13 mouse cellular contexts compared by ENCODE assay signal in the genomic region with DNA sequence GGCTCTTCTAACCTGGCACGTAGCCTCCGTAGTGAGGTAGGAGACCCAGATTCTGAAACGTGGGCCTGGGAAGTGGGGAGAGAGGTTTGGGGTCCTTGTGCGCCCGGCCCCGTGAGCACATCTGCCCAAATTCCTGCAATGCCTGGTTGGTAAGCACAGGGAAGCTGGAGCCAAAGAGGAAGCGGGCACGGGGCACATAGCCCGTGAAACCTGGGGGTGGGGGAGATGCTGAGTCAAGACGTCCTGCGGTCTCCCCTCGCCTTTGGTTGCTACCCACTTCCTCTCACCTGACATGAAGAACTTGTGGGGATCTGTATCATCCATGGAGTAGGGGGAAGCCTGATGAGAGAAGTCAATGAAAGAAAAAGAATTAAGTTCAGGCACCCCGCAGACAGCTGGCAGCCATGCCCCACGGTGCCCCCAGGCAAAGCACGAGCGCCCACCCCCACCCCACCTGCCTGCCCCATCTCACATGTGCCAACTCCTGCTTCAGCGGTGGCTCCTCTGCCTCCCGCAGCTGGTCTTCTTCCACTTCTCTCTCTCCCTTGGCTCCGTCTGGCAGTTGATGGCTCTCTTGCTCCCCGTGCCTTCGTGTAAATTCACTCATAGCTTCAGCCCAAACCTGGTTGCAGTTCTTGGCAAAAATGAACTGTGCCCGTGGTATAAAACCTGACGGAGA. TPM values are rescaled to one million over a fixed set of nuclear protein-coding genes. Genes with fewer than 3 reads are reported as not detected.
A peak's percentile ranks its signal among the peaks of the same experiment; 100 is the strongest.
DNase-seq lines count a peak whose midpoint lies in the region; ATAC-seq lines count a peak whose summit lies in the region.
"Had no signal": no experiment of that assay in that cellular context is flagged by ENCODE, and none has a peak within 500 bp of the region (broad histone marks: within the 10 kb centered on the region; RNA-seq: fewer than 3 reads in every experiment).

No protein-coding gene starts in this region.

- H3K9me3 ChIP-seq in heart, embryonic 16.5 days (replicated peaks; ENCODE audit: control insufficient read depth, low read length), result no peaks in the 10 kb centered on the region
- no peaks in the 10 kb centered on the region for H3K9me3 ChIP-seq in hindbrain, embryonic 11.5 days (ENCODE audit: control insufficient read depth, low read length)
- no peaks in the 10 kb centered on the region for H3K9me3 ChIP-seq in neural tube, embryonic 12.5 days

- H3K27ac ChIP-seq in heart, embryonic 16.5 days (ENCODE audit: low read length), result no peak overlapping the region
- H3K27ac ChIP-seq in hindbrain, embryonic 11.5 days (ENCODE audit: low read depth, low read length), result no peak overlapping the region
- no peak overlapping the region for H3K27ac ChIP-seq in neural tube, embryonic 12.5 days

- intact Hi-C loops in heart, postnatal 25 days (cut with DNase I), result no loop called here

- no peak overlapping the region for H3K4me3 ChIP-seq in heart, embryonic 16.5 days (ENCODE audit: low read length)
- H3K4me3 ChIP-seq in hindbrain, embryonic 11.5 days (ENCODE audit: low read depth, low read length), result no peak overlapping the region
- H3K4me3 ChIP-seq in neural tube, embryonic 12.5 days, result no peak overlapping the region

- no peak; the same call in 1 of the 2 replicates for ATAC-seq in heart, embryonic 16.5 days (replicated peaks; ENCODE audit: extremely low read depth, insufficient read depth, low FRiP score)
- ATAC-seq in hindbrain, embryonic 11.5 days (ENCODE audit: low FRiP score), result no peak
- no peak for ATAC-seq in neural tube, embryonic 12.5 days (ENCODE audit: low FRiP score, low read depth)
- ATAC-seq in erythroblast, adult 5-6 weeks (replicated peaks; ENCODE audit: low FRiP score, poor library complexity, severe bottlenecking), result no peak

- peak overlapping the region; percentile 31; the same call in 1 of the 2 replicates for H3K4me2 ChIP-seq in heart, embryonic 16.5 days (ENCODE audit: low read depth, low read length)
- 0 out of 2 replicates have a peak overlapping the region, but pooled peaks have one; percentile 7 for H3K4me2 ChIP-seq in hindbrain, embryonic 11.5 days (replicated peaks; ENCODE audit: low read depth, low read length)
- H3K4me2 ChIP-seq in neural tube, embryonic 12.5 days (replicated peaks), result peak overlapping the region; percentile 27; the same call in 1 of the 2 replicates

- 35% methylated on average over 23 of the region's 23 CpGs for WGBS in heart, embryonic 16.5 days
- WGBS in hindbrain, embryonic 11.5 days, result 23% methylated on average over 23 of the region's 23 CpGs
- 20% methylated on average over 23 of the region's 23 CpGs for WGBS in neural tube, embryonic 12.5 days

- peaks cover 3% of the 10 kb centered on the region; the same call in 1 of the 2 replicates for H3K4me1 ChIP-seq in heart, embryonic 16.5 days (ENCODE audit: control insufficient read depth, insufficient read depth, low read length)
- peaks cover 9% of the 10 kb centered on the region; the same call in 1 of the 2 replicates for H3K4me1 ChIP-seq in hindbrain, embryonic 11.5 days (replicated peaks; ENCODE audit: control insufficient read depth, insufficient read depth, low read length)
- peaks cover 33% of the 10 kb centered on the region for H3K4me1 ChIP-seq in neural tube, embryonic 12.5 days

- H3K27me3 ChIP-seq in heart, embryonic 16.5 days (ENCODE audit: control insufficient read depth, insufficient read depth, low read length), result peaks cover 21% of the 10 kb centered on the region
- peaks cover 47% of the 10 kb centered on the region for H3K27me3 ChIP-seq in hindbrain, embryonic 11.5 days (ENCODE audit: control insufficient read depth, insufficient read depth, low read length)
- peaks cover 60% of the 10 kb centered on the region for H3K27me3 ChIP-seq in neural tube, embryonic 12.5 days (replicated peaks)
- H3K27me3 ChIP-seq: Patski had no signal

- DNase-seq in heart, postnatal 25 days (ENCODE audit: low spot score), result no peak
- DNase-seq in T-cell, adult 2 months (ENCODE audit: low spot score), result peak; percentile 82
- DNase-seq in hindbrain, embryonic 11.5 days (ENCODE audit: low spot score), result peak; percentile 24
- DNase-seq in urinary bladder, postnatal 25 days (ENCODE audit: low spot score), result no peak
- no peak for DNase-seq in cerebellum, adult 18-20 months
- DNase-seq: gastrocnemius, postnatal 36 days; right cerebral cortex, postnatal 4 days had no signal

- no peak overlapping the region for H3K9ac ChIP-seq in heart, embryonic 16.5 days (ENCODE audit: low read length)
- H3K9ac ChIP-seq in hindbrain, embryonic 11.5 days (ENCODE audit: low read depth, low read length), result no peak overlapping the region
- no peak overlapping the region for H3K9ac ChIP-seq in neural tube, embryonic 12.5 days

- H3K36me3 ChIP-seq in heart, embryonic 16.5 days (ENCODE audit: control insufficient read depth, insufficient read depth), result peaks cover 36% of the 10 kb centered on the region
- H3K36me3 ChIP-seq in hindbrain, embryonic 11.5 days (ENCODE audit: control insufficient read depth, insufficient read depth, low read length), result peaks cover 5% of the 10 kb centered on the region; the same call in 1 of the 2 replicates
- peaks cover 46% of the 10 kb centered on the region for H3K36me3 ChIP-seq in neural tube, embryonic 12.5 days

RNA-seq across cellular contexts. Expression of a gene that starts 1.3 kb away (rescaled TPM):
- polyA plus RNA-seq in heart, embryonic 16.5 days (2015; fragmentation: Nextera tagmentation; extraction: Ambion mirVana), result 0.21 and 0.31 TPM in 2 replicates
- not detected for total RNA-seq in heart, postnatal 25 days (2021)
- polyA plus RNA-seq in hindbrain, embryonic 11.5 days (2014; fragmentation: Nextera tagmentation; extraction: Ambion mirVana), result 0.26 and 0.70 TPM in 2 replicates
- polyA plus RNA-seq in neural tube, embryonic 12.5 days (2016; fragmentation: Nextera tagmentation; extraction: Ambion mirVana), result 0.34 TPM in 1 of 2 replicates, not detected in the other
- not detected in 2 replicates for total RNA-seq in erythroblast, adult 5-6 weeks (2015; ENCODE audit: low replicate concordance)
- not detected in 2 replicates for total RNA-seq in erythroblast, adult 5-6 weeks (2017; ENCODE audit: low replicate concordance)
- total RNA-seq: gastrocnemius, postnatal 36 days had no signal

RNA-seq across cellular contexts. Expression of a gene that starts 14.1 kb away (rescaled TPM):
- polyA plus RNA-seq in heart, embryonic 16.5 days (2015; fragmentation: Nextera tagmentation; extraction: Ambion mirVana), result 1.6 and 4.9 TPM in 2 replicates
- 10 to 100 TPM; 33.1 to 34.4 TPM for total RNA-seq in heart, postnatal 25 days (2021)
- 9.1 and 10.1 TPM in 2 replicates for polyA plus RNA-seq in hindbrain, embryonic 11.5 days (2014; fragmentation: Nextera tagmentation; extraction: Ambion mirVana)
- polyA plus RNA-seq in neural tube, embryonic 12.5 days (2016; fragmentation: Nextera tagmentation; extraction: Ambion mirVana), result 14.9 and 15.4 TPM in 2 replicates
- 1.7 and 2.3 TPM in 2 replicates for total RNA-seq in erythroblast, adult 5-6 weeks (2015; ENCODE audit: low replicate concordance)
- 0.98 and 1.5 TPM in 2 replicates for total RNA-seq in erythroblast, adult 5-6 weeks (2017; ENCODE audit: low replicate concordance)

RNA-seq across cellular contexts. Expression of a gene that starts 26.8 kb away (rescaled TPM):
- 3.2 and 4.3 TPM in 2 replicates for polyA plus RNA-seq in heart, embryonic 16.5 days (2015; fragmentation: Nextera tagmentation; extraction: Ambion mirVana)
- under 1 TPM; 0.81 to 0.87 TPM for total RNA-seq in heart, postnatal 25 days (2021)
- polyA plus RNA-seq in hindbrain, embryonic 11.5 days (2014; fragmentation: Nextera tagmentation; extraction: Ambion mirVana), result 3.0 and 3.7 TPM in 2 replicates
- polyA plus RNA-seq in neural tube, embryonic 12.5 days (2016; fragmentation: Nextera tagmentation; extraction: Ambion mirVana), result 2.7 and 2.9 TPM in 2 replicates
- 2.1 and 2.3 TPM in 2 replicates for total RNA-seq in erythroblast, adult 5-6 weeks (2015; ENCODE audit: low replicate concordance)
- 0.43 and 7.9 TPM in 2 replicates for total RNA-seq in erythroblast, adult 5-6 weeks (2017; ENCODE audit: low replicate concordance)
- total RNA-seq: gastrocnemius, postnatal 36 days had no signal

RNA-seq across cellular contexts. Expression of a gene that starts 45.9 kb away (rescaled TPM):
- 12.4 and 17.2 TPM in 2 replicates for polyA plus RNA-seq in heart, embryonic 16.5 days (2015; fragmentation: Nextera tagmentation; extraction: Ambion mirVana)
- total RNA-seq in heart, postnatal 25 days (2021), result 10 to 100 TPM; 35.3 to 49.1 TPM
- 15.8 and 19.1 TPM in 2 replicates for polyA plus RNA-seq in hindbrain, embryonic 11.5 days (2014; fragmentation: Nextera tagmentation; extraction: Ambion mirVana)
- 52.7 and 53.3 TPM in 2 replicates for polyA plus RNA-seq in neural tube, embryonic 12.5 days (2016; fragmentation: Nextera tagmentation; extraction: Ambion mirVana)
- total RNA-seq in erythroblast, adult 5-6 weeks (2015; ENCODE audit: low replicate concordance), result 0.63 TPM in 1 of 2 replicates, not detected in the other
- total RNA-seq in erythroblast, adult 5-6 weeks (2017; ENCODE audit: low replicate concordance), result 0.17 TPM in 1 of 2 replicates, not detected in the other

RNA-seq across cellular contexts. Expression of a gene that starts 55.9 kb away (rescaled TPM):
- polyA plus RNA-seq in heart, embryonic 16.5 days (2015; fragmentation: Nextera tagmentation; extraction: Ambion mirVana), result 2.0 and 3.9 TPM in 2 replicates
- total RNA-seq in heart, postnatal 25 days (2021), result not detected
- not detected in 2 replicates for polyA plus RNA-seq in hindbrain, embryonic 11.5 days (2014; fragmentation: Nextera tagmentation; extraction: Ambion mirVana)
- 0.17 TPM in 1 of 2 replicates, not detected in the other for polyA plus RNA-seq in neural tube, embryonic 12.5 days (2016; fragmentation: Nextera tagmentation; extraction: Ambion mirVana)
- total RNA-seq in erythroblast, adult 5-6 weeks (2015; ENCODE audit: low replicate concordance), result not detected in 2 replicates
- not detected in 2 replicates for total RNA-seq in erythroblast, adult 5-6 weeks (2017; ENCODE audit: low replicate concordance)
- total RNA-seq: gastrocnemius, postnatal 36 days; layer of hippocampus, adult 8-10 months had no signal
- polyA plus RNA-seq: lung, postnatal 0 days; Patski had no signal

Comparison
In these comparisons a context has a peak if more than half of its experiments do, and no peak if none do; other contexts are left out.
1. DNase-seq: peak in T-cell, adult 2 months (single experiment) and hindbrain, embryonic 11.5 days (single experiment); none in heart, postnatal 25 days (single experiment), urinary bladder, postnatal 25 days (single experiment) and cerebellum, adult 18-20 months (0 of 2).
2. Peak in every context shown above with its lines, with median percentiles within 50 percentile points of each other: H3K4me2 ChIP-seq.